ENCODE assay signal across 22 mouse cellular contexts in genomic region chr13:38089871-38090270, GRCm38 (mm10). TPM values are rescaled to one million over a fixed set of nuclear protein-coding genes. Genes with fewer than 3 reads are reported as not detected.
DNase-seq lines count a peak whose midpoint lies in the region; ATAC-seq and TF ChIP-seq lines count a peak whose summit lies in the region.
"Had no signal": no experiment of that assay in that cellular context is flagged by ENCODE, and none has a peak within 500 bp of the region (broad histone marks: within the 10 kb centered on the region; RNA-seq: fewer than 3 reads in every experiment).

No protein-coding gene starts in this region.

- TF ChIP-seq CTCF in intestine, postnatal 0 days (IDR thresholded peaks at IDR 0.05; ENCODE audit: low read depth): no peak
- no peak for TF ChIP-seq CTCF in stomach, postnatal 0 days (IDR thresholded peaks at IDR 0.05; ENCODE audit: low read depth)

- TF ChIP-seq EP300 in stomach, postnatal 0 days (optimal IDR thresholded peaks at IDR 0.05): no peak

- no peak overlapping the region for H3K4me3 ChIP-seq in intestine, postnatal 0 days (ENCODE audit: low read depth, low read length)
- no peak overlapping the region for H3K4me3 ChIP-seq in liver, embryonic 15.5 days (replicated peaks)
- no peak overlapping the region for H3K4me3 ChIP-seq in stomach, postnatal 0 days (ENCODE audit: low read depth, low read length)
- H3K4me3 ChIP-seq: embryonic facial prominence, embryonic 13.5 days; midbrain, embryonic 15.5 days had no signal

- no peaks in the 10 kb centered on the region for H3K36me3 ChIP-seq in intestine, postnatal 0 days (ENCODE audit: control insufficient read depth, insufficient read depth)
- no peaks in the 10 kb centered on the region for H3K36me3 ChIP-seq in liver, embryonic 15.5 days (replicated peaks)
- no peaks in the 10 kb centered on the region for H3K36me3 ChIP-seq in stomach, postnatal 0 days (ENCODE audit: control insufficient read depth, insufficient read depth, low read length)
- H3K36me3 ChIP-seq: embryonic facial prominence, embryonic 13.5 days; midbrain, embryonic 15.5 days had no signal

- no peak overlapping the region; the same call in 1 of the 2 replicates for H3K4me2 ChIP-seq in intestine, postnatal 0 days (replicated peaks; ENCODE audit: low read depth)
- H3K4me2 ChIP-seq in liver, embryonic 15.5 days: no peak overlapping the region
- no peak overlapping the region for H3K4me2 ChIP-seq in stomach, postnatal 0 days (replicated peaks; ENCODE audit: low read depth)
- H3K4me2 ChIP-seq: embryonic facial prominence, embryonic 13.5 days; midbrain, embryonic 15.5 days had no signal

- DNase-seq in ovary, adult 18-20 months (ENCODE audit: low spot score): peak; percentile 15
- DNase-seq in ovary, postnatal 14 days (ENCODE audit: low spot score): no peak
- peak; percentile 76 for DNase-seq in stomach, postnatal 0 days (ENCODE audit: low spot score)
- no peak for DNase-seq in cerebellum, postnatal 10 days
- DNase-seq in spleen, adult 12 weeks (ENCODE audit: low spot score): no peak
- DNase-seq in kidney, postnatal 10 days: no peak
- DNase-seq: B cell, adult 2 months; cerebellum, adult 2 months; gastrocnemius, postnatal 14 days; heart, adult 18-20 months; kidney, adult 9 months; layer of hippocampus, postnatal 36 days; left cerebral cortex, postnatal 4 days; lung, adult 18-20 months; lung, postnatal 36 days; right cerebral cortex, adult 18-20 months; spleen, adult 18-20 months had no signal

- peak overlapping the region; percentile 73 for H3K27ac ChIP-seq in intestine, postnatal 0 days (ENCODE audit: low read depth, low read length)
- H3K27ac ChIP-seq in liver, embryonic 15.5 days (replicated peaks): peak overlapping the region; percentile 48
- H3K27ac ChIP-seq in stomach, postnatal 0 days (replicated peaks): peak overlapping the region; percentile 25; the same call in 1 of the 2 replicates
- H3K27ac ChIP-seq: embryonic facial prominence, embryonic 13.5 days; midbrain, embryonic 15.5 days had no signal

- no peaks in the 10 kb centered on the region for H3K27me3 ChIP-seq in intestine, postnatal 0 days (replicated peaks; ENCODE audit: control insufficient read depth, insufficient read depth, low read length)
- H3K27me3 ChIP-seq in liver, embryonic 15.5 days: no peaks in the 10 kb centered on the region
- H3K27me3 ChIP-seq in stomach, postnatal 0 days (ENCODE audit: control insufficient read depth, insufficient read depth, low read length): no peaks in the 10 kb centered on the region
- H3K27me3 ChIP-seq: embryonic facial prominence, embryonic 13.5 days; midbrain, embryonic 15.5 days had no signal

- H3K9ac ChIP-seq in intestine, postnatal 0 days (ENCODE audit: low read depth, low read length): no peak overlapping the region
- no peak overlapping the region for H3K9ac ChIP-seq in liver, embryonic 15.5 days
- no peak overlapping the region for H3K9ac ChIP-seq in stomach, postnatal 0 days (ENCODE audit: low read length)
- H3K9ac ChIP-seq: embryonic facial prominence, embryonic 13.5 days; midbrain, embryonic 15.5 days had no signal

- ATAC-seq in intestine, postnatal 0 days: peak; percentile 84
- peak; percentile 57; the same call in 1 of the 2 replicates for ATAC-seq in liver, embryonic 15.5 days (ENCODE audit: insufficient read depth)
- ATAC-seq in stomach, postnatal 0 days (ENCODE audit: low FRiP score, low TSS enrichment): peak; percentile 81
- ATAC-seq: forebrain, embryonic 14.5 days; midbrain, embryonic 15.5 days had no signal

- WGBS in intestine, postnatal 0 days: 21% methylated on average over 4 of the region's 4 CpGs
- 41% methylated on average over 4 of the region's 4 CpGs for whole genome bisulfite sequencing in liver, embryonic 15.5 days (ENCODE audit: insufficient replicate concordance)
- 30% methylated on average over 4 of the region's 4 CpGs for WGBS in stomach, postnatal 0 days

- peaks cover 6% of the 10 kb centered on the region for H3K4me1 ChIP-seq in intestine, postnatal 0 days (replicated peaks; ENCODE audit: control insufficient read depth, insufficient read depth, low read length)
- peaks cover 9% of the 10 kb centered on the region for H3K4me1 ChIP-seq in liver, embryonic 15.5 days (replicated peaks)
- H3K4me1 ChIP-seq in stomach, postnatal 0 days (replicated peaks; ENCODE audit: control insufficient read depth, insufficient read depth): no peaks in the 10 kb centered on the region
- H3K4me1 ChIP-seq: embryonic facial prominence, embryonic 13.5 days; midbrain, embryonic 15.5 days had no signal

- no peaks in the 10 kb centered on the region for H3K9me3 ChIP-seq in intestine, postnatal 0 days (ENCODE audit: control insufficient read depth)
- H3K9me3 ChIP-seq in liver, embryonic 15.5 days (replicated peaks): no peaks in the 10 kb centered on the region
- H3K9me3 ChIP-seq in stomach, postnatal 0 days (ENCODE audit: control insufficient read depth, low read length): no peaks in the 10 kb centered on the region
- H3K9me3 ChIP-seq: embryonic facial prominence, embryonic 13.5 days; midbrain, embryonic 15.5 days had no signal

RNA-seq across cellular contexts. Expression of gene Cage1, which starts 53.0 kb away (rescaled TPM):
- polyA plus RNA-seq in intestine, postnatal 0 days (2015; fragmentation: Nextera tagmentation; extraction: Ambion mirVana): 0.63 and 0.71 TPM in 2 replicates
- 0.30 and 0.35 TPM in 2 replicates for polyA plus RNA-seq in liver, embryonic 15.5 days (2015; fragmentation: Nextera tagmentation; extraction: Ambion mirVana)
- 0.86 and 1.2 TPM in 2 replicates for polyA plus RNA-seq in stomach, postnatal 0 days (2015; fragmentation: Nextera tagmentation; extraction: Ambion mirVana)

RNA-seq across cellular contexts. Expression of gene Riok1, which starts 53.1 kb away (rescaled TPM):
- polyA plus RNA-seq in intestine, postnatal 0 days (2015; fragmentation: Nextera tagmentation; extraction: Ambion mirVana): 15.7 and 20.6 TPM in 2 replicates
- 17.7 and 19.0 TPM in 2 replicates for polyA plus RNA-seq in liver, embryonic 15.5 days (2015; fragmentation: Nextera tagmentation; extraction: Ambion mirVana)
- polyA plus RNA-seq in stomach, postnatal 0 days (2015; fragmentation: Nextera tagmentation; extraction: Ambion mirVana): 22.9 and 24.3 TPM in 2 replicates

Comparison
In these comparisons a context has a peak if more than half of its experiments do, and no peak if none do; other contexts are left out.
1. DNase-seq: peak in ovary, adult 18-20 months (single experiment) and stomach, postnatal 0 days (single experiment); none in ovary, postnatal 14 days (single experiment), cerebellum, postnatal 10 days (0 of 2), spleen, adult 12 weeks (single experiment) and kidney, postnatal 10 days (single experiment).
2. Peak in every context shown above with its lines, with median percentiles within 50 percentile points of each other: ATAC-seq and H3K27ac ChIP-seq.